Mouse (Mus musculus) urinary bladder, postnatal 25 days (tissue): ENCODE results near the gene Zfp691.

Source experiments
- DNase-seq: peaks from one replicate; pipeline ENCODE4 v3.0.0; 2022; ENCODE audit warnings: low spot score

Zfp691 gene

DNA sequence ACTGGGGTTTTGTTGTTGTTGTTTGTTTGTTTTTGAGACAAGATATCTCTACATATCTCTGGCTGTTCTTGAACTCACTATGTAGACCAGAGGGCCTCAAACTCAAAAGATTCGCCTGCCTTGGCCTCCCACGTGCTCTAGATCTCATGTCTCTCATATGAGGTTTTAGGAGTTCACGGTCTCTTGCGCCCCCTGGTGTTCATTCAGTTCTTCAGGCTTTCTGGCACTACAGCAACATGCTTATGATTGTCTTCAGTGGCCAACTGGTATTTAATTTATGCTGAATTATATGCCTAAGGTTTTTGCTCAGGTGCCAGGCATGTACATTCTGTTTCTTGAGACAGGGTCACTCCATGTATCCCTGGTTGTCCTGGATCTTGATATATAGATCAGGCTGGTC is 6.3 kb downstream of the Zfp691 start:
- DNase-seq: peak; percentile 79

DNA sequence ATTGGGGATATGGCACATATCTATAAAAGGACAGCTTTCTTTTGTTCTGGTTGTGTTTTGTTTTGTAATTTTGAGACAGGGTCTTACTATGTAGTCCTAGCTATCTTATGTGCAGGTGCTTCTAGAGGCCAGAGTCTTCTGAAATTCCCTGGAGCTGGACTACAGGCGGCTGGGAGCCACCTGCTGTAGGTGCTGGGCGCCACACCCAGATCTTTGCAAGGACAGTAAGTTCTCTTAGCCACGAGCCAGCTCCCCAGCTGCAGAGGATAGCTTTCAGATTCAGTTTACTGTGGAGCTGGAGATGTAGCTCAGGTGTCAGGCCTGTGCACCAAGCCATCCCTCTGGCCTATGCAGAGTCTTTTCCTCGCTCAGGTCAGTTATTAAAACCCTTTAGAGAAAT is 6.9 kb downstream of the Zfp691 start:
- DNase-seq: no peak

DNA sequence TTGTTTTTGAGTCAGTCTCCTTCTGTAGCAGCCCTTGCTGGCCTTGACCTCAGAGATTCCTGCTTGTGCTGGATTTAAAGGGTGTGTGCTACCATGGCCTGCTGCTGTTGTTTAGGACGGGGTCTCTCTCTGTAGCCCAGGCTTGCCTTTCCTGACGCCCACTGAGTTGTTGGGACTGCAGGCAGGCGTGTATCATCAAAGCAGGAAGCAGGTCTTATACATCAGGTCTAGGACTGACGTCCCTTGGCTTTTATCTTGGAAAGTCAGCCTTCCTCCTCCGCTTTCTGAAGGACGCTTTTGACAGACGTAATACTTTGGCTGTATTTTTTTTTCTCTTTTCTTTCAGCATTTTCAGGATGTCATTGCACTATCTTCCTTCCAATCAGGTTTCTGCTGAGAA is 8.1 kb downstream of the Zfp691 start:
- DNase-seq: no peak

DNA sequence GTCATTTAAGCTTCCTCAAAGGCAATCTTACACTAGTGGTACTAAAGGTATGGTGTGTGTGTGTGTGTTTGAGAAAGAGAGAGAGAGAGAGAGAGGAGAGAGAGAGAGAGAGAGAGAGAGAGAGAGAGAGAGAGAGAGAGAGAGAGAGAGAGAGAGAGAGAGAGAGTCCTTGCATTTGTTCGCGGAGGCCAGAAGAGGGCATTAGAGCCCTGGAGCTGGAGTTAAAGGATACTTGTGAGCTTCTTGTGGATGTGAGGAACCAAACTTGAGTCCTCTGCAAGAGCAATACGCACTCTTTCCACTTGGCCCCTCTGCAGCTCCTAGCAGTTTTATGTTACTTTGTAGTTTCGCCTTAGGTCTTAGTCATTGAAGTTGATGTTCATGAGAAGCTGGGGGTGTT is 11.0 kb downstream of the Zfp691 start:
- DNase-seq: no peak

DNA sequence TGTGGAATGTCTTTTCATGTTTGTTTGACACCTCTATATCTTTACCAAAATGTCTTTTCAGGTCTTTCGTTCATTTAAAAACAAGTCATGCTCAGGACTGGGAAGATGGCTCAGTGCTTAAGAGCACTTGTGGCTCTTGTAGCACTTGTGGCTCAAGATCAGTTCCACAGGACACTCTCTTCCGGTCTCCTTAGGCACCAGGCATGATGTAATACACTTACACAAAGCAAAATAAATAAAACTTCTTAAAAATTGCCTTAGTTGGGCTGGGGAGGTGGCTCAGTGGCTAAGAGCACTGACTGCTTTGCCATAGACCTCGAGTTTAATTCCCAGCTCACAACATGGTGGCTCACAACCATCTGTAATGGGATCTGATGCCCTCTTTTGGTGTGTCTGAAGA is 12.6 kb downstream of the Zfp691 start:
- no peak for DNase-seq

DNA sequence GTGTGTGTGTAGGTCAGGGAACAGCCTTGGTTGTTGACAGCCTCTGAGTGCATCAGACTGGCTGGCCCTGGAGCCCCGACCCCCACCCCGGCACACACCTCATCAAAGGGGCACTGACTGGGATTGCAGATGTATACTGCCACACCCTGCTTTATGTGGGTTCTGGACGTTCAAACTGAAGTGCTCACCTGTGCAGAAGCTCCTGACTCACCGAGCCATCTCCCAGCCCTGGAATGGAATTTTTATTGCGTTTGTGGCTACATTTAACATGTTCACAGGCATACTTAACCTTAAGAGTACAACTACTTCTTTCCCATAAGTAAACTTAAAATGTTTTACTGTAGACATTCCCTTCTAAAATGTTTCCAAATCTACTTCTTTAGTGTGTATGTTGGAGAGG is 16.1 kb downstream of the Zfp691 start:
- DNase-seq: no peak

DNA sequence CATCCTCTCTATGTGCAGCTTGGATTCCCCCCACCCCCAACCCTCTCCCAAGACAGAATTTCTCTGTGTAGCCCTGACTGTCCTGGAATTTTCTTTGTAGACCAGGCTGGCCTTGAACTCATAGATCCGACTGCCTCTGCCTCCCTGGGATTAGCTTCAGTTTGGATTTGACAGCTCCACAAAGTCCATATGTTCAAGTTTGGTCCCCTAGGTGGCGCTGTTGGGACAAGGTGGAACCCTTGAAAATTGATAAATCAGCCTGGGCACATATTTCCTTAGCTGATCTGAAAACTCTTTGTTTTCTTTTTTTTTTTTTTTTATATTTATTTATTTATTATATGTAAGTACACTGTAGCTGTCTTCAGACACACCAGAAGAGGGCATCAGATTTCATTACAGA is 16.8 kb downstream of the Zfp691 start:
- DNase-seq: peak; percentile 73

DNA sequence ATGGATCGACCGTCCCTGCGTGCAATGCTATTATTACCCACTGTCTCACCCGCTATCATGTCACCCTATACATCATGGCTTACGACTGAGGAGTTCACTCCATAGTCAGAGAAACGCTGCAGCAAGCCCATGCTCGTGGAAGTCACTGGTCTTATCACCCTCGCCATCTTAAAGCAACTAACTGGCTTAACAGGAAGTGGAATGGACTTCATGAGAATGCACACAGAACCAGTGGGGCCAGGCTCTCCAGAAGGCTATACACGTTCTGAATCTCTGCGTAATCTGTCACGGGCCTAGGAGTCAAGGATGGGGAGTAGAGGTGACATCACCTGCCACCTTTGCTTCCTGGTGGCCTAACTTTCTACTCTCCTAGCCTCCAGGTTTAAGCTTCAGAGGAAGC is 25.3 kb downstream of the Zfp691 start:
- DNase-seq: no peak

DNA sequence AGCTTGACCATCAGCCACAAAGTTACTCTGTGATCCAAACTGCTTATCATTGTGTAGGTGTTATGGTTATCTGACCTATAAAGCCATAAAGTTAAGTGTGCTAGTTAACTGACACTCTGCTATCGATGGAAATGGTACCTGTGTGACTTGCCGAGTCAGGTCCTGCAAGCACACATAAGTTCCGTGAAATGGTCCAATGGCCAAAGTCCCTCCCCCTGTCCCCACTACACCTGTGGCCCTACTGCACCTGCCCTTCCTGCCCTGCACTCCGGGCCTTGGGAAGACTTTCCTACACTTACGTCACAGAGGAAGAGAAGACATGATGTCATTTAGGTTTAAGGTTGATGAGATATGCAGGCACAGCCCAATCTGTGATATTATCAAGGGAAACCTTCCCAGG is 26.6 kb downstream of the Zfp691 start:
- DNase-seq: no peak

DNA sequence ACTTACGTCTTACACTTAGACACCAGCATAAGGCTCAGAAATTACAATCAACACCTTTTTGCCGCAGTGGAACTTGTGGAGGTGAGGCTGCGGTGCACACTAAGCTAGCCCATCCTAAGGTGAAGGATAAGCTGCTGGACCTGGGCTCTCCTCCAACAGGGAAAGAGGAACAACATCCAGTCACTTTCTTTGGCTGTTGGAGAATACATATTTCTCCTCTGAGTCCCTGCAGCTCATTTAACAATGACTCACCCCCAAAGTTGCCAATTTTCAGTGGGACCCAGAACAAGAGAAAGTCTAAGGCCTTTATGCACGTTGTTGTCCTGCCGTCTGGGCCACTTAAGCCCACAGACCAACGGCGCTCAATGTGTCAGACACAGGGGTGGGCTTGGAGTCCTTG is 27.2 kb downstream of the Zfp691 start:
- no peak for DNase-seq

DNA sequence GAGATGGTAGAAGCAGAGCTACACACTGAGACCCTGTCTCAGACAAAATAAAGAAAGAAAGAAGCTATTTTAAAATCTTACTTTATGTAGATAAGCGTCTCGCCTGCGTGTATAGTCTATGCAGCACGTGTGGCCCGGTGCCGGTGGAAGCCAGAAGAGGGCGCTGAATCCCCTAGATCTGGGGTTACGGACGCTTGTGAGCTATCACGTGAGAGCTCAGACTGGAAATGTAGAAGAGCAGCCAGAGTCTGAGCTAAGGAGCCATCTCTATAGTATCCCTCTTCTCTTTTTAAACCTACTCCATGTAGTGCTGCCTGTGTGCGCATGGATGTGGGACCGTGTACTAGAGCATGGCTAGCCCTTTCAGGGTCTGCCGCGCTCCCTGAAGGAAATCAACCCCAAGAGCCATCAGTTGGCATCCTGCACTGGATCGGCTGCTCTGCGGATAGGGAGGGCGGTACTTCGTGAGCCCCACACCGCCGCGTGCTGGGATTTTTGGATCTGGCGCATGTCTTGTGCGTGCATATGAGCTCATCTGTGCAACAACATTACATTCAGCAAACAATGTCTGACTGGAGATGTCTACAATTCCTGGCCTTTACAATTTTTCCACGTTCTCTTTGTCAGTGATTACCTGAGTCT is 31.6 kb downstream of the Zfp691 start:
- DNase-seq: peak; percentile 40

DNA sequence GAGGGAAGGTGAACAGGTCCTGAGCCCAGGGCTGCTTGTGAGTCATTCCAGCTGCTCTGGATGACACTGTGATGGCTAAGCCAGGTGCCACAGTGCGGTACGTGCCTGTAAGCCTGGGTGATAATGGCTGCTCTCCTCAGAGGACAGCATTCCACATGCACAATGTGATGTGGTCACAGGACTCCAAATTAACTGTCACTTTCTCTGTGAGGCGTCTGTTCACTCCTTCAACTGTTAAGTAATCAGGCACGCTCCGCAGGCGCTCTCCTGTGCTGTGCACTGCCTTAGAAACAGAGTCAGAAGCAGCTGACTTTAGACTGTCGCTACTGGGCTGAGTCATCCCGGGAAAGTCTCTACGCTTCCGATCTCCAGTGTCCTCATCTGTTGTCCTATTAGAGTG is 32.8 kb downstream of the Zfp691 start:
- DNase-seq: no peak

DNA sequence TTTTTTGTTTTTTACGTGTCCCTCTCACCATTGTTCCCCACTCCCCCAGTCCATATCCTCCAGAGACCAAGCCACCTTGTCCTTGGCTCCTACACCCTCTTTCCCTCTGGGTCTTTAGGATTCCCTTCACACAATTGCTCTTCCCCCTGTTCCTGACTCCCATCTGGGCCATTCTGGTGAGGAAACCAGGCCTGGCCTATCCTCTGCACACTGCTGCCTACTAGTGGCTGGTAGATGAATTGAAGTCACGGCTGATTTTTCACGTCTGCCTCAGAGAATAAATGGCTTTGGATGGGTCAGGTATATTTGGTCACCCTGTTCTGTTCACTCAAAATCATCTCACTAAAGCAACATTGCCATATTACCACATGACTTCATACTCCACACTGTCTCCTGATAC is 33.9 kb downstream of the Zfp691 start:
- DNase-seq: no peak

DNA sequence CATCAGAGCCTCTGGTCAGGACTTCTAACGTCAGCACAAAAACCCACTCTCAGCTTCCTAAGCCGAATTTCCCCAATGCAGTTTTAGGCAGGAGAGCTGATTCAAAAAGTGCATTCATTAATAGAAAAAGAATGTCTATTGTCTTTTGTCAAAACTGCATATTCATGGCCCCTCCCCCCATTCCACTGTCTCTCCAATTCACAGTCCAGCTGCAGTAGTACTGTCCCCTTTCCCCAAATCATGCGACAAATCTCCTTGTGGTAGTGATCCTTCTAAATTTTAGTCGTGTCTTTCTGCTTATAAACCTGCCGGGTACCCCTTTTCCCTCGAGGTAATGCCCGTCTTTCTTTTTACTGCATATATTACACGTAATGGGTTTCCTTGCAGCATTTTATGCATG is 35.2 kb downstream of the Zfp691 start:
- DNase-seq: no peak

DNA sequence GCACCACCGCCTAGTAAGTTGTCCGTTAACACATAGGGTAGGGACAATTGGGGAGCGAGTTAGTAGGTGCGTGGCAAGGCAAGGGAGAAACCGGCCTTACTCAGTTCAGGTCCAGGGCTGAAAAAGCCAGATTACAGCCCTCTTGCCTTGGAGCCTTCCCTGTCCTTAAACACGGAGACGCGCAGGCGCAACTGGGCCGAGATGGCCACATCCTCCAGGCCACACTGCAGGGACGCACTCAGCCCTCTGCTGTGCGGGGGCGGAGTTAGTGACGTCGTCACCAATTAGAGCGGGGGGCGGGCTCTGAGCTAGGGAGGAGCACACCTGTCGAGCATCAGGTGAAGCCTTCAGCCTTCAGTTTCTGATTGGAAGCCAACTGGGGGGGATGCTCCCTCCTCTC is 35.8 kb downstream of the Zfp691 start:
- DNase-seq: peak; percentile 65

DNA sequence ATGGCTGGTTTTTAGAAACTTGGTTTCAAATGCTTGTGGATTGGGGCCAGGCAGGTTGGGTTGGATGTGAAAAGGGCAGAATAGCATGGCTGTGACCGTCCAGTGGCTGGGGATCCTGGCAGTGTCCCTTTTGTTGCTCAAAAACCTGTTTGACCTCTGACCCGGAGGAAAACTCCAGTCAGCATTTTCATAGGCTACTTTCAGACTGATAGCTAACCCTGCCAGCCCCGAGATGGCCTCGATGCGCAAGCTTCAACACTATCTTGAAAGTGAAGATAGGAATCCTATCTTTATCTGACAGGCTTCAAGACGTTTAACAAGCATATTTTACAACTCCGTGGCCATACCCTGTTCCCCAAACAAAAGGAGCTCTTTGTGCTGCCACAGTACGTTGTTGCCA is 36.7 kb downstream of the Zfp691 start:
- DNase-seq: no peak

DNA sequence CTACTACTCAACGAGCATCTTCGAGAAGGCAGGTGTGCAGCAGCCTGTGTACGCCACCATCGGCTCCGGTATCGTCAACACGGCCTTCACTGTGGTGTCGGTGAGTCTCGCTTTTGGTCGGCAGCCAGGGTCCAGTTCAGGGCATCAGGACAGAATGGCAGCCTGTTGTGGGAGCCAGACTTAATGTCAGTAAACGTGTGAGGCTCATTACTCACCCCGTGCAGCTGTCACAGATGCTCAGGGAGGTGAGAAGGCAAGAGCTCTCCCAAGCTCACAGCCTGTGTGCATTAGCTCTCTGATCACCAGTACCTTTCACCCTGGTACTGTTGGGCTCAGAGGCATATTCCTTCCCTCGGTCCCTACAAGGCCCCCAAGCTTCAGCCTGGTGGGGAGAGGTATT is 40.1 kb downstream of the Zfp691 start:
- DNase-seq: no peak

DNA sequence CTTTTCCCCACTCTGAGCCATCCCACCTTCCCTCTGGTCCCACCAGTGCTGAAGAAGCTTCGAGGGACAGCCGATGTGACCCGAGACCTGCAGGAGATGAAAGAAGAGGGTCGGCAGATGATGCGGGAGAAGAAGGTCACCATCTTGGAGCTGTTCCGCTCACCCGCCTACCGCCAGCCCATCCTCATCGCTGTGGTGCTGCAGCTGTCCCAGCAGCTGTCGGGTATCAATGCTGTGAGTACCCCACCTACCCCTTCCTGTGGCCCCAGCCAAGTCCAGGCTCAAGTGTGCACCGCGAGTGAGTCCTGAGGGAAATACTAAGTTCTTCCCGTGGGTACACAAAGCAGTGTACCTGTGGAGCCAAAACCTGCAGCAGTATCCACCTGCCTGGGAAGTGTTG is 40.7 kb downstream of the Zfp691 start:
- no peak for DNase-seq

DNA sequence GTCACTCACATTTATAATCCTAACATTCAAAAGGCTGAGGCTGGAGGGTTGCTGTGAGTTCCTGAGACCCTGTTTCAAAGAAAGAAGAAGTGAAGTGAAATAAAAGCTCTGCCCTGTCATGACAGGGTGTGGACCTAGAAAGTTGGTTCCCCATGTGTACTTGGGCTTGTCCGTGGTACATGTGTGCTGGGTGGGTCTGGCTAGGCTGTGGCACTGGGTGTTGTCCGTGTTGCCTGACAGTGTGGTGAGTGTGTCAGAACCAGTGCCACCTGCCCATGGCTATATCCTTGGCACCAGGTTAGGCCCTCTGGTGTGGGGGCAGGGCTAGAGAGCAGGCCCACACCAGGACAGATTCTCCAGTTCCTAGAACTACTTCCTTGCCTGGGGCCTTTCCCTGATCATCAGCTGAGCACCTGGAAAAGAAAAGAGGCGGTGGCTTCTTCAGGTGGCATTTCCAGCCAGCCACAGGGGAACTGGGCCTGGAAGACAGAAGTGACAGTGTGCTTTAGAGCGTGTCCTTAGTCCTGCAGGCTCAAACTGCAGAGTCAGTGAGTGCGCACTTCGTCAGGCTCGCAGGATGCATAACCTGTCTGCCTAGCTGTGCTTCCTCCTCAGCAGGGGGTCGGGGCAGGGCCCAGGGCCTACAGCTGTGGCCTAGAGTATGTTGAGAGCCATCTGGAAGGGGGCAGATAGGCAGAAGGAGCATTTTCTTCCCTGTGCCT is 42.6 kb downstream of the Zfp691 start:
- DNase-seq: no peak

DNA sequence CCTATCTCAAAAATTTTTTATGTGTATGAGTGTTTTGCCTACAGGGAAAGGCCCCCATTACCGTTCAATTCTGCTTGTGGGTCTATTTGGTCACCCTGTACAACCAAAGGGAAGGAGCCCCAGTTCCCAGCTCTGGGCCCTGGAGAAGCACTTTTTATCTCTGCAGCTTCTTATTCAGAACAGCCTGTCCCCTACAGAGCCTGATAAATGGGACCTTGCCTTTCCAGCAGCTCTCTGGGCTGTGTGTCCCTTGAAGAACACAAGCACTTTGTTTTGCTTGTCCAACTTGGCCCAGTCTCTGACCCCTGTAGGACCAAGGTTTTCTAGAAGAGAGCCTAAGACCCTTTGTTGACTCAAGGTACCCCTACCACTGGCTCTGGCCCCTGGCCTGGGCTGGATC is 44.9 kb downstream of the Zfp691 start:
- DNase-seq: no peak

DNA sequence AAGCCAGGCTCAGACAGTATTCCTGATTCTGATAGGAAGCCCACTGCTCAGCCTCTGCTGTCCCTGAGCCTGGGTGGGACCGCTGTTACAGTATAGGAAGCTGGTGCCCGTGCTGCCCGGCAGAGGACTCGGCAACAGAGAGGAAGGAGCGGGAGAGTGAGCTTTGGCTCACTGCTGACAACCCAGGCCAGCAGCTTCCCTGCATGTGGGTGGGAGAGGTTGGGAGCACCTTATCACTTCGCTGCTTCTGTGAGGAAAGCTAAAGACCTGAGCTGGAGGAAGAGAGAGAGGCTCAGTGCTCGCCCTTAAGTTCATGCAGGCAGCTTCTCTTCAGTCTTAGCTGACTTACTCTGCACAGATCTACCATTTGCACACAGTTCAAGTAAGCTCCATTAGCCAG is 45.4 kb downstream of the Zfp691 start:
- no peak for DNase-seq

DNA sequence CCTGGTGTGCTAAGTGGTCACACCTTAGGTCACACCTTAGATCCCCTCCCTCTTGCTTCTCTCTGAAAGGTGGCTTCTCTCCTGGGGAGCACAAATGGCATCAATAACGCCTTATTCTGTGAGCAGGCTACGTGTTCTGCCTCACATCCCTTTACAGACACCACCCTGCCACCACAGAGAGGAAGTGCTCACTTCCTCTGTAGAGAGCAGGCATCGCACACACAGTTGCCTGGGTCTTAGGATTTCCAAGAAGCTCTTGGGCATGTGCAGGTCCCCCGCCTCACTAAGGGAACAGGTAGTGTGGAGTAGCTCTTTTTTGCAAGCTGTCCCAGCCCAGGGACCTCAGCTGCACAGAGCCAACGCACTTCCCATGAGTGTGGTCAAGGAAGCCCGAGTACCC is 46.8 kb downstream of the Zfp691 start:
- DNase-seq: no peak

DNA sequence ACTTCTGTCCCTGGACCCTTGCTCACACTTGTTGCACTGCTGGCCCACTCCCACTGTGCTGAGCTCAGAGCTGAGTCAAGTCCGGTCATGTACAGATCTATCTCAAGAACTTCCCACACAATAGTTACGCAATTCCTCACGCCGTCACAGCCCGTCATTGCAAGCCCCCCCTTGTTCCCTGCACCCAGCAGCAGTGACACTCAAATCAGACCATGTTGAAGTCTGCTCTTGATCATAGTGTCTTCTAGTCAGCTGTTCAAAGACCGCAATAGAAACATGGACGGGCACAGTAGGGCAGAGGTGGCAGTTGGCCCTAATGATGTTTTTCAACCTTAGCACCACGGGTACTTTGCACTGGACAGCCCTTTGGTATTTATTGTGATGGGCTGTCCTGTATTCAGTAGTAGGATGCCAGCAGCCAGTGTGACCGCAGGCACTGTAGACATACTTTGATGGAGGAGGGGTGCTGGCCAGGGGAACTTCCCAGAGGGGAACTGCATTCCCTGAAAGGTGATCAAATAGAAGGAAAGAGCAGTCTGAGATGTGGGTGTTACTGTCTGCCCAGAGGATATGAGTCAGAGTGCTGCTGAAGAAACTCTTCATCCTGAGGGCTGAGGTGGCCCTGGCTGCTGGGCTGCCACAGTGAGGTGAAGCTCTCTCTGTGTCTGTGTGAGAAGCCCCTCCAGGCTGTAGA is 48.3 kb downstream of the Zfp691 start:
- DNase-seq: no peak
